In genomic region chr12:91685674-91686290, GRCm38 (mm10) we compare ENCODE assay signal across 8 mouse cellular contexts.
DNase-seq lines count a peak whose midpoint lies in the region; ATAC-seq and TF ChIP-seq lines count a peak whose summit lies in the region.

No protein-coding gene starts in this region.

- intact Hi-C loops in left cerebral cortex, postnatal 10 days (cut with DNase I) = no loop called here
- intact Hi-C loops in gastrocnemius, adult 2 months (cut with DNase I) = no loop called here

- no peak overlapping the region for H3K27ac ChIP-seq in midbrain, embryonic 11.5 days (ENCODE audit: low read depth, low read length)
- H3K27ac ChIP-seq in midbrain, postnatal 0 days (ENCODE audit: low read depth, low read length) = no peak overlapping the region
- no peak overlapping the region for H3K27ac ChIP-seq in forebrain, embryonic 16.5 days (ENCODE audit: low read length)
- no peak overlapping the region for H3K27ac ChIP-seq in lung, postnatal 0 days (ENCODE audit: low read length)
- no peak overlapping the region for H3K27ac ChIP-seq in gastrocnemius, adult 2 months

- TF ChIP-seq CTCF in midbrain, postnatal 0 days (IDR thresholded peaks at IDR 0.05) = no peak
- TF ChIP-seq CTCF in lung, postnatal 0 days (IDR thresholded peaks at IDR 0.05) = no peak
- no peak for TF ChIP-seq CTCF in gastrocnemius, adult 2 months (IDR thresholded peaks at IDR 0.05)

- DNase-seq in midbrain, embryonic 11.5 days (ENCODE audit: low spot score, missing footprints) = peak; percentile 87
- DNase-seq in midbrain, postnatal 0 days (ENCODE audit: low spot score) = no peak
- DNase-seq in lung, postnatal 0 days (ENCODE audit: low spot score) = peak; percentile 89
- peak; percentile 42 for DNase-seq in yolk sac, embryonic 10.5 days (ENCODE audit: low spot score)
- no peak for DNase-seq in left cerebral cortex, postnatal 10 days (ENCODE audit: extremely low spot score in 1 of 2, low spot score in 2 of 2)
- DNase-seq in thymus, postnatal 25 days = no peak
- no peak for DNase-seq in gastrocnemius, adult 2 months

- H3K36me3 ChIP-seq in midbrain, embryonic 11.5 days (ENCODE audit: control insufficient read depth, insufficient read depth, low read length) = no peaks in the 10 kb centered on the region
- H3K36me3 ChIP-seq in midbrain, postnatal 0 days (ENCODE audit: insufficient read depth, low read length) = no peaks in the 10 kb centered on the region
- H3K36me3 ChIP-seq in forebrain, embryonic 16.5 days (ENCODE audit: control insufficient read depth, insufficient read depth) = no peaks in the 10 kb centered on the region
- no peaks in the 10 kb centered on the region for H3K36me3 ChIP-seq in lung, postnatal 0 days (ENCODE audit: insufficient read depth, low read length)

- no peaks in the 10 kb centered on the region for H3K27me3 ChIP-seq in midbrain, embryonic 11.5 days (ENCODE audit: control insufficient read depth, insufficient read depth, low read length)
- H3K27me3 ChIP-seq in midbrain, postnatal 0 days (ENCODE audit: insufficient read depth, low read length) = no peaks in the 10 kb centered on the region
- H3K27me3 ChIP-seq in forebrain, embryonic 16.5 days (replicated peaks; ENCODE audit: control insufficient read depth, insufficient read depth, low read length) = no peaks in the 10 kb centered on the region
- no peaks in the 10 kb centered on the region for H3K27me3 ChIP-seq in lung, postnatal 0 days (replicated peaks; ENCODE audit: insufficient read depth, low read length)

- no peak for TF ChIP-seq EP300 in lung, postnatal 0 days (IDR thresholded peaks at IDR 0.05)

- 13% methylated on average over 13 of the region's 13 CpGs for WGBS in midbrain, embryonic 11.5 days
- 33% methylated on average over 13 of the region's 13 CpGs for WGBS in midbrain, postnatal 0 days
- 8% methylated on average over 11 of the region's 13 CpGs for WGBS in forebrain, embryonic 16.5 days
- WGBS in lung, postnatal 0 days = 24% methylated on average over 13 of the region's 13 CpGs

- H3K4me3 ChIP-seq in midbrain, embryonic 11.5 days (ENCODE audit: low read depth, low read length) = no peak overlapping the region
- H3K4me3 ChIP-seq in midbrain, postnatal 0 days (ENCODE audit: low read depth, low read length) = no peak overlapping the region
- 0 out of 2 replicates have a peak overlapping the region, but pooled peaks have one; percentile 5 for H3K4me3 ChIP-seq in forebrain, embryonic 16.5 days (replicated peaks; ENCODE audit: low read length)
- no peak overlapping the region for H3K4me3 ChIP-seq in lung, postnatal 0 days (ENCODE audit: low read depth, low read length)
- no peak overlapping the region for H3K4me3 ChIP-seq in gastrocnemius, adult 2 months

- H3K4me2 ChIP-seq in midbrain, embryonic 11.5 days = peak overlapping the region; percentile 26
- H3K4me2 ChIP-seq in midbrain, postnatal 0 days (ENCODE audit: low read depth, low read length, poor library complexity, severe bottlenecking) = no peak overlapping the region
- peak overlapping the region; percentile 19; the same call in 1 of the 2 replicates for H3K4me2 ChIP-seq in forebrain, embryonic 16.5 days (ENCODE audit: low read length)
- H3K4me2 ChIP-seq in lung, postnatal 0 days (replicated peaks; ENCODE audit: low read depth, low read length) = peak overlapping the region; percentile 27

- peaks cover 33% of the 10 kb centered on the region for H3K4me1 ChIP-seq in midbrain, embryonic 11.5 days (ENCODE audit: control insufficient read depth, insufficient read depth, low read length)
- peaks cover 12% of the 10 kb centered on the region; the same call in 1 of the 2 replicates for H3K4me1 ChIP-seq in midbrain, postnatal 0 days (ENCODE audit: insufficient read depth, low read length)
- H3K4me1 ChIP-seq in forebrain, embryonic 16.5 days (replicated peaks; ENCODE audit: control insufficient read depth, insufficient read depth, low read length) = peaks cover 34% of the 10 kb centered on the region
- peaks cover 10% of the 10 kb centered on the region; the same call in 1 of the 2 replicates for H3K4me1 ChIP-seq in lung, postnatal 0 days (ENCODE audit: insufficient read depth, low read depth, low read length)

- H3K9me3 ChIP-seq in midbrain, embryonic 11.5 days (ENCODE audit: control insufficient read depth, low read length) = no peaks in the 10 kb centered on the region
- no peaks in the 10 kb centered on the region for H3K9me3 ChIP-seq in midbrain, postnatal 0 days (ENCODE audit: low read length)
- H3K9me3 ChIP-seq in forebrain, embryonic 16.5 days (ENCODE audit: control insufficient read depth, low read length) = no peaks in the 10 kb centered on the region
- H3K9me3 ChIP-seq in lung, postnatal 0 days (ENCODE audit: low read length) = no peaks in the 10 kb centered on the region

- peak overlapping the region; percentile 27 for H3K9ac ChIP-seq in midbrain, embryonic 11.5 days (ENCODE audit: low read length)
- no peak overlapping the region for H3K9ac ChIP-seq in midbrain, postnatal 0 days (replicated peaks; ENCODE audit: low read length, poor library complexity, severe bottlenecking)
- H3K9ac ChIP-seq in forebrain, embryonic 16.5 days (replicated peaks; ENCODE audit: low read depth, low read length) = 0 out of 2 replicates have a peak overlapping the region, but pooled peaks have one; percentile 2
- no peak overlapping the region for H3K9ac ChIP-seq in lung, postnatal 0 days (replicated peaks; ENCODE audit: low read depth)

- ATAC-seq in midbrain, embryonic 11.5 days (ENCODE audit: low FRiP score) = peak; percentile 25; the same call in 1 of the 2 replicates
- no peak for ATAC-seq in midbrain, postnatal 0 days (ENCODE audit: low FRiP score)
- ATAC-seq in forebrain, embryonic 16.5 days = no peak
- ATAC-seq in lung, postnatal 0 days = peak; percentile 90

Comparison
In these comparisons a context has a peak if more than half of its experiments do, and no peak if none do; other contexts are left out.
1. ATAC-seq: peak in midbrain, embryonic 11.5 days (single experiment) and lung, postnatal 0 days (single experiment); none in midbrain, postnatal 0 days (single experiment) and forebrain, embryonic 16.5 days (single experiment).
2. DNase-seq: peak in midbrain, embryonic 11.5 days (single experiment), lung, postnatal 0 days (single experiment) and yolk sac, embryonic 10.5 days (single experiment); none in midbrain, postnatal 0 days (single experiment), left cerebral cortex, postnatal 10 days (0 of 2), thymus, postnatal 25 days (single experiment) and gastrocnemius, adult 2 months (single experiment).
3. H3K9ac ChIP-seq: peak in midbrain, embryonic 11.5 days (single experiment) and forebrain, embryonic 16.5 days (single experiment); none in midbrain, postnatal 0 days (single experiment) and lung, postnatal 0 days (single experiment).